Mouse (Mus musculus) urinary bladder, postnatal 14 days (tissue): ENCODE data around the gene Pde4dip.
A peak's percentile ranks its signal among the peaks of the same experiment; 100 is the strongest.

Experiments used
- DNase-seq: peaks from one replicate; pipeline ENCODE4 v3.0.0; 2021; ENCODE audit warnings: low spot score

Gene Pde4dip

DNA sequence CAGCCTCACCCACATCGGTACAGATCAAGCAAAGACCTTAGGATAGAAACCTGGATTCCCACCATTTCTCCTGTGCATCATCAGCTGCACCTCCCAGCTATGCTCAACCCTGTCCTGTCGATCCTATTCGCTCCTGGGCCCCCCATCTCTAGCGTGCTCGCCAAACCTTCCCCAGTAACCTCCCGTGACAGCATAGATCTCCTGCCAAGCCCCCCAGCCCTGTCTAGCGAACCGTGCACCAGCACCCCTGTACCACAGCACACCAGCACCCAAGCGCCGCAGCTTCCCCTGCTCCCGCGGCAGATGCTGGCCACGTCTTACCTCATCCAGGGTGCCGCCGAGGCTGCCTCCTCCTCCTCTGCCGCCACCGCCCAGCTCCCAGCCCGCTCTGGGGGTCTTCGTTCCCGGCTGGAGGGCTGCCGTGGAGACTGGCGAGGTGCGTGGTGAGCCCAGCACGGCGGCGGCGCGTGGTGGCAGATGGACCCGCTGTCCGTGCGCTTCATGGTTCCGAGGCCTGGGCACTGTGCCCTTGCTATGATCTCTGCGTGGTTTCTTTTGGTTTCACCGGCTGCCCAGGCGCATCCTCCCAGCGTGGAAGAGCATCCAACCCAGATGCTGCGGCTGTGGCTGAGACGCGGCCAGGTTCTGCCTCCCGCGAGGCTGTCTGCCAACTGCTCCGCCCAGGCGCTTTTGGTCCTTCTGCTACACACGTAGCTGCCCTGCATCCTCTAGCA is at the start of gene Pde4dip:
TSS of gene Pde4dip (minus strand) at position 540 of the 734 bp plus-strand sequence.
- peak; percentile 14 for DNase-seq

DNA sequence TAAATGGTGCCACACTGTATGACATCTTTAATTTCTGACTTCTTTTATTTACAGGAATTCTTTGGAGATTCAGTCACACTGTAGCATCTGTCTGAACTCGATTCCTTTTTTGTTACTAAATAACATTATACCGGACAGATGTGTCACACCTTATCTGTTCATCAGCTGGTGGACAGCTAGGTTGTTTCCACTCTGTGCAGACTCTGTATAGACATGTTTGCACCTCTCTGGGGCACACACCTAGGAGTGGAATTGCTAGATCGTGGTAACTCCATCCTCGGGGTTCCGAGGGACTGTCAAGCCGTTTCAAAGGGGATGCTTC is 49.4 kb upstream of the Pde4dip start:
- no peak for DNase-seq

DNA sequence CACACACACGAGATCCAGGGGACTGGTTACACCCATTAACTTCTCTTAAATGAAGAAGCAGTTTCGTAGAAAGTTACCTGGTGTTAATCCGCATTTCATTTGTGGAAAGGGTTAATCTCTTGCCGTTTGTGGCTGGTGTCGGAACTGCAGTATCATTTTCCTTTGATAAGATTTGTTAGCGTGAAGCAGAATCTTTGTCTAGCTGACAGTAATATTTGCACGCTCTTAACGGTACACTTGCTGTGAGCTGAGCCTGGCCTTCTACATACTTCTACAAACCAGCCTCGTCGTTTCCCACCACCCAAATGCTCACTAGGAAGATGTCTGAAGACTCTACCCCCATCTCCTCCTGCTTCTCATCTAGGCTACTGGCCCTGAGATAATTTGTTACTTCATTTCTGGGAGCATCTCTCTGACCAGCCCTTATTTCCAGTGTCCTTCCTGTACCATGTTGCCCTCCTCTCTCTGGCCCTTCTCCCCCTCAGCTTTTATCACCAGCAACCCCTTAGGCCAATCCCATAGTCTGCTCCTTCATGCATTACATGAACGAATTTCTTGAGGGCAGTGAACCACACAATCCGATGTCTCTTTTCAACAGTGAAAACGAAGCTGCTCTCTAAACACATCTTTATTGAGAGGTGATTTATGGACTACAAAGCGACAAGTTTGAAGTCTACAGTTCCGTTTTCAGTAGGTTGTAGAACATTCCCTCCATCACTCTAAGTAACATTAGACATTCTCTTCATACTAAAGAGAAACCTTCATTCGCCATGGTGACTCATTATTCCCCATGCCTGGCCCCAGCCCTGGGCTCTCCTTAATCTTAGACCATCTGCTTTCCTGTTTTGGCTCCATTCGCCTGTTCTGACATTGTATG is 48.8 kb upstream of the Pde4dip start:
- no peak for DNase-seq

DNA sequence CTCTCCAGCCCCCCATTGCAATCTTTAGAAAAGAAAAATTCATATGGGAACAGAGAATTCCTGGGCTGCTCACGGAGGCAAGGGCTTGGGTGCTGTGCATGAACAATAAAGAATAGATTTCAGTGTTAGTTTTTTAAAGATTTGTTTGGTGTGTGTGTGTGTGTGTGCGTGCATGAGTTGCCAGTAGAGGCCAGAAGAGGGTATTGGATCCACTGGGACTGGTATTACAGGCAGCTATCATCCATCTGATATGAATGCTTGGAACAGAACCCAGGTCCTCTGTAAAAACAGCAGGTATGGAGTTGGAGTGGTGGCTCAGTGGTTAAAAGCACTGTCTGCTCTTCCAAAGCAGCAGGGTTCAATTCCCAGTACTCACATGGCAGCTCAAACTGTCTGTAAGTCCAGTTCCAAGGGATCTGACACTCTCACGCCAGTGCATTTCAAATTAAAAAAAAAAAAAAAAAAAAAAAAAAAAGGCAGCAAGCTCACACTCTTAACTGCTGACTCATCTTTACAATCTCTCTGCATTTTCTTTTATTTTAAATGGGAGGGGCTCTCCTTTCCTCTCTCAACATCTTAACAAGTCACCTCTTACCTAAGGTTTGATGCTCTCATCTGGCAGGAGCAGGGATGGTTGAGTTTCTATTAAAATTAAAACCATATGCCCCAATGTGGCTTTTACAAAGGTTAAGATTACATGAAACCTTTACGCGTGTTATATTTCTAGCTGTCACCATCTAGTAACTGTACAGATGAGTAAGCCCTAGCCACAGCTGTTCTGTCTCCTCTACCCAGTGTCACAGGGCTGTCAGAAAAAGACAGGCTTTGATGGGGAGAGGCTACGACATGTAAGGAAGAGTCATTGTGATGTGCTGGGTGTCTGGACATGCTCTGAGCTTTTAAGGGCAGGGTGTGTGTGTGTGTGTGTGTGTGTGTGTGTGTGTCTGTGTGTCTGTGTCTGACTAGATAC is 46.1 kb upstream of the Pde4dip start:
- DNase-seq, result no peak

DNA sequence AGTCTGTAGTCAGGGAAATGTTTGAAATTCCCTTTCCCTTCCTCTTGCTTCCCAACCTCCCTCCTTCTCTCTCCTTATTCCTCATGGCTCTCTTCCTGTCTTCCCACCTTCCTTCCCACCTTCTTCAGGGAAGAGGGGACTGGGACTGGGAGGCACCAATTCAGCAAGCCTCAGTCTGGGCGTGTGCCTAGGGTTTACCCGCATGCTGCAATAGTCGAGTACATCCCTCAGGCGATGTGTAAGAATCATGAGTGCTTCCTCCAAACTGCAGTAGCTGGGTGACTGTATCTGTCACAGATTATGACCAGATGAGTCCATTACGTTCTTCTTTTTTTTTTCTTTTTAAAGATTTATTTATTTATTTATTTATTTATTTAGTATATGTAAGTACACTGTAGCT is 45.3 kb upstream of the Pde4dip start:
- no peak for DNase-seq

DNA sequence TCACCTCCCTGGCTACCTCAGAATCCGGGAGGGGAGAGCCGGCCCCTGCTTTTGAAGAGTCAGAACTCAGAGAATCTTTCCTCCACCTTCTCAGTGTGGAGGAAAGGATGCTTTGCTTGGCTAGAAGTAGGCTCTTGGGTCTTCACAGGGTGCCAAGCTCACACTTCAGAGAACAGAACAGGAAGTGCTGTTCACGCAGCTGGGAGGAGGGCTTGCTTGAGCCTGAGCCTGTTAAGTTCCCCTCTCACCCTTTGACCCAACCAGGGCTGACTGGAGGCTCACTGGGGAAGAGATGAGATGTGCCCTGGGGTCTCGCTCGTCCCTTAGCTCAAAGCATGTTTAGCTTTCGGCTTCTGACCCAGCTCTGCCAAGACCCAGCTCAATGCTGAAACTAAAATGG is 44.7 kb upstream of the Pde4dip start:
- DNase-seq, result no peak

DNA sequence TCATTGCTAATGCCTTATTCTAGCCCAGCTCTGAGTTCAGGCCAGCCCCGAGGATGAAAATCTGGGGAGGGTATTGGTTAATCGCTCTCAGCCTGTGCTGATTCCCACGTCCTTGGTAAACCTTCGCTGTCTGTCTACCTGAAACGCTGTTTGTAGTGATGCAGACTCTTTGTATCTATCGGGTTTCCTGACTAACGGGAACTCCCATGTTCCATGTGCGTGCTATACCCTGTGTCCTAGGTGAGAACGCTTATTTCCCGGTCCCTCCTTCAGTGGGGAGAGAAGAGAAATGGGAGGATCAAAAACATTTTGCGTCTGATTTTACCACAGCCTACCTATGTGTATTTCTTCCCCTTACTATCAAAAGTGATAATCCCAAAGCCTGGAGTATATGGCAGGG is 44.3 kb upstream of the Pde4dip start:
- no peak for DNase-seq

DNA sequence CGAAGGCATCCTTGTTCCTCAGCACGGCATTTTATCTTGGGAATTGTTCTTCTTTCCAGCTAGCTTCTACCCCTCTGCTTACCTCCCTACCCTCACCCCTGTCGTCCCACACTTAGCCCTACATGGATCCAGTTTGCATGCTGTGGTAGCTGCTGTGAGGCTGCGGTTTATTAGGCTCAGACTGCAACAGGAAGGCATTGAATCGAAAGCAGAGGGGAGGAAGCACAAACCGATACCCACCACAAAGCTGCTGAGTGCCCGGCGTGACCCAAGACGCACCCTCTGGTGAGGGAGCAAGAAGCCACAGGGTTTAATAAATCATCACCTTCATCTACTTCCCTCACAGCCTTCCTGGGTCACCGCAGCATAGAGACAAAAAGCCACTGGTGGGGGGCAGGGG is 43.6 kb upstream of the Pde4dip start:
- no peak for DNase-seq

DNA sequence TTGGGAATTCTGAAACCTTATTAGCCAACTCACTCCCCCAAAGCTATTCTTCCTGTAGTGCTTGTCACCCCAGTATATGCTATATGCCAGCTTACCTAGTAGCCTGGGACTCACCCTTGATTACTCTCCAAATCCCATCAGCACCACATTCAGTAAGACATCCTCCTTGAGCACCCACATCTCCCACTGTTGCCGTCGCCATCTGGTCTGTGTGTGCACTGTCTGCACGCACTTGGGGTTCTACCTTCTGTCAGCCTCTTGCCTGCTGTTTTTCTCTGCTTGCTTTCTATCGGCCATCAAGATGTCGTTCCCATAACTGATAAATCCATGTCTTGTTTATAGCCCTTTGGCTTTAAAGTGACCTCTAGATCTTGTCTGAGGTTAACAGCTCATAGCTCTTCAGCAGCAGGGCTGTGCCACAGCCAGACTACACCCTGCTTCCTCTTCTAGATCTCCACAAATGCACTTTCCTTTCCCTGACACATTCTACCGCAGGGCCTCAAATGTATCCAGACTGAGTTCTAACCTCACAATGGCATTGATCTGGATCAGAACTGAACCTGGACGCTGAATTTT is 42.9 kb upstream of the Pde4dip start:
- no peak for DNase-seq

DNA sequence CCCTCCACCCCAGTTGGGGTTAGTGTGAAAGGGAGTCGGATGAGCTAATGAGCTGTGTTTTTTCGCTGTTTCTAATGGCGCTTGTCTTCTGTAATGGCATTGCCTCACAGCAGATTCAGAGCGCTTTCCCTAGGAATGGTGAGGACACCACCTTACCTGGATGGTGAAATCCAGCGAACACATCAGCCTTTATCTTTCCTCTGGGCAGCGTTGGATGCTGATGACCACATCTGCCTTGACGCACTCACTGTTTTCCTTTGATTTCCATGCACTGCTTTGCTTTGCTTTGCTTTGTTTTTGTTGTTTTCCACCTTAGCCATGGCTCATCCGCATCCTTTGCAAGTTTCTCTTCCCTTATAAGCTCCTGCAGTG is 42.3 kb upstream of the Pde4dip start:
- no peak for DNase-seq

DNA sequence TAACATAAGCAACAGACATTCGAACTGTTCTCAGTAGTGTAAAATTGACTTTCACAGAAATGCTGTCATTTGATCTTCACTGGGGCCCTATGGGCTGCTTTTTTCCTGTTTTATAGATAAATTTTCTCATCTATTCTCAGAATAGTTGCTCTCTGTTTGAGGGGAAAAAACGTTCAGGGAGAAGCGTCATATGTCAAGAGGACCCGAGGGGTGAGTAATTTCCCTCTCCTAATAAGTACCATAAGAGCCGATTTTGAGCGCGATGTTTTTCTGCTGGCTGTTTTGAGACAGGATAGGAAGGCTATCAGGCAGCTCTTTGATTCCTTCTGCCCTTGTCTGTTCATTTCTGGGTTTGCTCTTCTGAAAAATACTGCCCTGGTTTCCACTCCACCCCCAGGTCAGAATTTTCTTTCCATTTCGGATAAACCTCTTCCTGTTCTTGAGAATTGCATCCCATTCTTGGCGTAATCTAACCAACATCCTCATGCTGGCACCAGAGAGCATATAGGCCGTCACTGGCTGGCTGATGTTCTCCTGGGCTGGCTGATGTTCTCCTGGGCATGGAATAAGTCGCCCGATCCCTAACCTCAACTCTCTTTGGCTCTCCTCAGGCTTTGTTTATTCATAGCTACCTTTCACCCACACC is 41.8 kb upstream of the Pde4dip start:
- no peak for DNase-seq

DNA sequence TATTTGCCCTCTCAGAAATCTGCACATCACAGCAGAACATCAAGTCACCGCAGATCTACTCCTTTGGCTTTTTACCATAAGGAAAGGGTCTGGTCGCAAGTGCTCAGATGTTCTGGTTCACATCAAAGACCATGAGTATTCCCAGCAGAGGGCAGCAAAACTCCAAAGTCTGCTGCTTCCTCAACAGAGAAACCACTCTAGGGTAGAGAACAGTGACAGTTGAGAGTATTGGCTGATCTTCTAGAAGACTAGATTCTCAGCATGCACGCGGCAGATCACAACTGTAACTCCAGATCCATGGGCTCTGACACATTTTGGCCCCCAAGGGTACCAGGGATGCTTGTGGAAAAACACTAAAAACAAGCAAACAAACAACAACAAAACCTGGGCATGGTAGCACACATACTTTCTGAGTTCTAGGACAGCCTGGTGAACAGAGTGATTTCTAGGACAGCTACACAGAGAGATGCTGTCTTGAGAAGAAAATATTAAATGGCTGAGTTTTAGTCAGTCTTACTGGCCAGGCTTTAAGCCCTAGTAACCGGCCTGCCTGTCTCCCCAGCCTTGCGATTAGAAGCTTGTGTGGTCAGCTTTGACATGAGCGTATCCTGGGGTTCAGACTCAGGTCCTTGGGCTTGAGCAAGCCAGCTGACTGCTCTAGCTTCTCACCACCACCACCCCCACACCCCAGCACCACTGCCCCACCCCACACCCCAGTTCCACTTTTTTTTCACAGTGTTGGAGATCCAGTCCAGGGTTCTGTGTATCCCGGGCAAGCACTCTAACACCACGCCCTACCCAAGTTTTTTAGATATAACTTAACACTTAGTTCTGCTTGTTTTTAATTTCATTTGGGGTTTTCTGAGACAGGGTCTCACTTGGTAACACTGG is 40.7 kb upstream of the Pde4dip start:
- DNase-seq, result peak; percentile 90

DNA sequence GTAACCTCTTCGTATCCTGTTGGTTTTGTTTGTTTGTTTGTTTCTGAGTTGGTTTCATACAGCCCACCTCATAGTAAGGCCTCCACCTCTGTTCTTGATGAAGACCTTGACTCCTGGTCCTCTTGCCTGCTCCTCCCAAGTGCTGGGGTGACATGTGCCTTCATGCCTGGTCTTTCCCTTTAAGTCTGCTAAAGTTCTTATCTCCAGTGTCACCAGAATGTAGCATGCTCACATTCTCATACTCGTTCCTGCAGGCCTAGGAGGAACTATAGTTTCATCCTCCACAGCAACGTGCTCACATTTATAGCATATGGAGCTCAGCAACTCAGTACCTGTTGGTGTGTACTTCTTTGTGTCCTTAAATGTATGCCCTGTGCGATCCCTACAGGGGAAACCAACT is 38.8 kb upstream of the Pde4dip start:
- no peak for DNase-seq

DNA sequence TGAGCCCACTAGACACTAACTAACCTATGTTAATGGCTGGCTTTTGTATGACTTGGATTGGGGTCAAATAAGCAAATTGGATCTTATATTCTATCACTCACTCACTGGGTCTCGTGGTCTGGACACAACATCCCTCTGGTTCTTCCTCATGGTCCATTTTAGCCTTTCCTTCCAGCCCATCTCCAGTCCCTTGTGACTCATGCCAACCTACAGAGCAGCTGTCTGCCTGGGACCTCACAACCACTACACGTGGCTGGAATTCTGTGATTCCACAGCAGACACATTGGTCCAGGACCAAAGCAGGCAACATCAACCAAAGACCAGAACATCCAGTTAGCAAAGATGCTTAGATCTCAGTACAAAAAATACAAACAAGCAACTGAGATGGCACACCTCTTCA is 36.7 kb upstream of the Pde4dip start:
- DNase-seq, result no peak

DNA sequence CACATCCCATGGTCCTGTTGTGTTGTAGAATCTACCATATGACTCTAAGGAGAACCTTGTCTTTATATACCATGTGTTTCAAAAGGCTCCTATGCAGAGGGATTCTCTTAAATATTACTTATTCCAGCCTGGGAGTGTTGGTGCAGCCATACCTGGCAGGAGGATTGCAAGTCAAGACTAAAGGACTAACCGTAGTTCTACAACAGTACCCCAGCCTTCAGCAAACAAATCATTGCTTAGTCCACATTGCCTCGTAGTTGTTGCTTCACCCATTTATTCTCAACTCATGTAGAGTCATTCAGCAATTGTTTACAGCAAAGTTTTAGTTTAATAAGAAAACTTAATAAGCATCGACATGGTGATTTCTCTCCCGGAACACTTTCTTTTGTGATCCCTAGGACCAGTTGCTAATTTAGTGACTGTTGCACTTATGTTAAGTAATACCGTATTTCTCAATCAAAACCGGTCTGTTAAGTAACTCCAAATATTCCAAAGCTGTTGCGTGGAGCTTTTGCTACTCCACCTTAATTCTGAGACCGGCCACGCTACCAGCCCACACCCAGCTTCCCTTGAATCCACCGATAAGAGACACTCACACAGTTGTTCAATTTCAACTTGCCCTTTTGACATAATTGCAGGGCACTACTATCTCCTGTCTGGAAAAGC is 30.5 kb upstream of the Pde4dip start:
- DNase-seq, result no peak

DNA sequence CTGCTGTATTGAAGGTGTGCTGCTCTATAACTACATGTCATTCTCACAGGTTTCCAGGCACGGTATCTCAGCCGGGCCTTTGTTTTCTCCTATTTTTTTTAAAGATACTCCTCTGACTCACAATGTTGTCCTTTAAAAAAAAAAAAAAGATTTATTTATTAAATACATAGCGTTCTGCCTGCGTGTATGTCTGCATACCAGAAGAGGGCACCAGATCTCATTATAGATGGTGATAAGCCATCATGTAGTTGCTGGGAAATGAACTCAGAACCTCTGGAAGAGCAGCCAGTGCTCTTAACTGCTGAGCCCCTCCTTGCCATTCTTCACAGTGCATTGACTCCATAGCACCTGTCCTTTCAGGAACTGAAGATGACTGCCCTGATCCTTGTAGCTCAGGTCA is 26.6 kb upstream of the Pde4dip start:
- no peak for DNase-seq

DNA sequence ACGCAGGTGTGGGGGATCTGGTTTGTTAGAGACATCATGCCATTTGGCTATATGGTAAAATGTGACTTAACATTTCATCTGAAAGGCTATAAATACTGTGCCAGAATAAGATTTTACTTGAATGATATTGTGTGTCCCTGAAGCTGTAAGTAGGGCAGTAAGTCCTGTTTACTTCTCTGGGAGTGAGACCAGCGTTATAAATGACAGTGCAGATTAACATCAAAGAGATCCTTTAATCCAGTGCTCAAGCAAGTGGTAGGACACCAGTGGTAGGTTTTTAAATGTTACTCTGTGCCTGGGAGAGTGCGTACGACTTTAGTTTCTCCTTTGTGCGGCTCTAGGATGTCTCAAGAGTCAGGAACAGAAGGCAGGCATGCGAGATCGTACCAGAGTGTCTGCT is 22.6 kb upstream of the Pde4dip start:
- DNase-seq, result no peak

DNA sequence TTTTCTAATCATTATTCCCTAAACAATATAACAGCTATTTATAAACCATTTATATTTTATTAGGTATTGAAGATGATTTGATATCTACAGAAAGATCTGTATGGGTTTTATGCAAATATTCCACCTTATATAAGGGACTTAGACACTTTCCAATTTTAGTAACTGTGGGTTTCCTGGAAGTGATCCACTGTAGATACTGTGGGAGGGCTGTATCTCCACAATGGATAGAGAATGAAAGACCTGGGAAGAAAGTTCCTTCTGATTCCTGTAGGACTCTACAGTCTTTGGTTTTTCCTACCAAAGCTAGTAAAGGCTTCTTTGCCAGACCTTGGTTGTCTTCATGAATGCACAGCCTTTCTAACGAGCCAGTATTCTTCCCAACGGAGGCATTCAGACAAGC is 21.2 kb upstream of the Pde4dip start:
- DNase-seq, result no peak

DNA sequence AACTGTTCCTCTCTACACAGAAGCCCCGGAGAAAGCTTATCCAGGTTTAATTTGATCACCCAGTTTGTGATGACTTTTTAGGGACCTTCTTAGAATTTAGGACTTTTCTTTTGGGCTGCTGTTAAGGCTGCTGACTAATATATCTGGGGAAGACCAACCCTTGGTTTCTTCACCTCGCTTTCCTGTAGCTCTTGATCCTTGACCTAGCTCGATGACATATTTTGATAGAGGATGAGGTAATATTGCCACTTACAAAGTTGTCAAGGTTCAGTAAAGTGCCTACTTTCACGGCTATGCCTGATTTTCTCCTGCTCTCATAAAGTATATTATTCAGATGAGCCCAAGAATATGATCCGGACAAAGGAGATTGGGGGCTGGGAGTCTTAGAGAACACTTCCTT is 13.1 kb upstream of the Pde4dip start:
- DNase-seq, result no peak
